Mouse (Mus musculus): Measurements from ENCODE around the gene Crmp1.

DNA sequence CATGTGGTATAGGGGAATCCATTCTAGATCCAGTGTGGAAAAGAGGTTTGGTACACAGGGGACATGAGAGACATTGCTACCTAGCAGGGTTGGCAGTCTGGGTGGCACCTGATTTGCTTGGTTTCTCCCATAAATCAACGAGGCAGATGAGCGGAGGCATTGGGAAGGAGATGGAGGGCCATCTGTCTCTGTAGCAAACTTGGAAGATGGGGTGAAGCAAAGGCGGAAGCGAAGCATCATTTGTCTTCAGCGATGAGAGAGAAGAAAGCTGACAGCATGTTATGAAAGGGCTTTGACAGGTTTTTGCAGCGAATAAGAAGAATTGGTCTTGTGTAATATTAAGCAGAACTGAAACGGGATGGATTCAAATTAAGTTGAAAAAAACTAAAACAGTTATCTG lies 36.9 kb upstream of the Crmp1 start:
- TF ChIP-seq POLR2A (IDR thresholded peaks at IDR 0.05; ENCODE audit: low read depth, low read length), result no peak
- TF ChIP-seq CTCF (IDR thresholded peaks at IDR 0.05; ENCODE audit: extremely low read depth, insufficient read length, insufficient replicate concordance, low read depth, low read length), result no peak
